Mouse (Mus musculus): ENCODE results near the gene Adh1. TPM values are rescaled to one million over a fixed set of nuclear protein-coding genes. Genes with fewer than 3 reads are reported as not detected.

Adh1 gene
- polyA plus RNA-seq (2012; rRNA removed), result 212 and 290 TPM in 2 replicates

GRCm38 (mm10) chr3:138260721-138261669, at the start of gene Adh1:
Gene Adh1 (plus strand): TSS chr3:138260991.
- no peak for DNase-seq (ENCODE audit: low read depth)

- DNase-seq (ENCODE audit: low read depth), result no peak
These were observed 48.3 kb upstream of the Adh1 start for GRCm38 (mm10) chr3:138212431-138212951.

DNA sequence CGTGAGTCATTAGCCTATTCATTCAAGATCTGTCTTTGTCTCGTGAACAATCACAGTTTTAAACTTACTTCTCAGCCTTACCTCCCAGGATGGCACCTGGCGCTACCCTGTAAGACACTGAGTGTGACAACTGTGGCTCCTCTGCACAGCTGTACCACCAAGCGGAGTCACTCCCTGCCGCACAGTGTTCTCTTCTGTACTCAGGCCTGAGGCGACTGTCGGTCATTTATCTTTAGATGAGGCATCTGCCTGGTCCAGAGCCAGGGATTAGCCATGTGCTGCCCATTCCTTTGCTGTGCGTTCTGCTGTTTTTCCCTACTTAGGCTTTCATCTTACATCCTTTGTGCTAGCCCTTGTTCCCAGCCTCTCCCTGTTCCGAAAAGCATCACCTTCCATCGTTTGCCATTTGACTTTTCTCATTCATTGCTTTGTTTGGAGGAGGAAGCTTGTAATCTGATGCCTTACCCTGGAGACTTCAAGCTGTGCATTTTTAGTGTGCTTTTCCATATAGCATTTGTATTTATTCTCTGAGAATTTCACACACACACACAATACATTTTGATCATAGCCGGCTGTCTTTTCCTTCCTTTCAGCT, 45.3 kb upstream of the Adh1 start:
- DNase-seq (ENCODE audit: low read depth), result no peak

DNA sequence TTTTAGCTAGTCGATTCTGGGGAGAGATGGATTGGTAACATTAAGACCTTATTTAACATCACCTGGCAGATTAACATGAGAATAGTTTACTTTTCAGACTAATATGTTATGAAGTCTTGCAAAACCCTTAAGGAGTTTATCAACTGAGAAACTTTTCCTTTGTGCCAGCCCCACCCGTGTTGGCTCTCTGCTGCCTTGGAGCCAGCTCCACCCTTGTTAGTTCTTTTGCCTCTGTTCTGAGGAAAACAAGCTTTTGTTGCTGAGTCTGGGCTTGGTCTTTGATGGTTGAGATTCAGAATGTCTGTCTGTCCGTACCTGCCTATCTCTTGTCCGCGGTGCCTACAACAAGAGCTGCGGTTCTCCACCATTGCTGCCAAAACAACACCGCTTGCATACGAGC, 44.7 kb upstream of the Adh1 start:
- no peak for DNase-seq (ENCODE audit: low read depth)

DNA sequence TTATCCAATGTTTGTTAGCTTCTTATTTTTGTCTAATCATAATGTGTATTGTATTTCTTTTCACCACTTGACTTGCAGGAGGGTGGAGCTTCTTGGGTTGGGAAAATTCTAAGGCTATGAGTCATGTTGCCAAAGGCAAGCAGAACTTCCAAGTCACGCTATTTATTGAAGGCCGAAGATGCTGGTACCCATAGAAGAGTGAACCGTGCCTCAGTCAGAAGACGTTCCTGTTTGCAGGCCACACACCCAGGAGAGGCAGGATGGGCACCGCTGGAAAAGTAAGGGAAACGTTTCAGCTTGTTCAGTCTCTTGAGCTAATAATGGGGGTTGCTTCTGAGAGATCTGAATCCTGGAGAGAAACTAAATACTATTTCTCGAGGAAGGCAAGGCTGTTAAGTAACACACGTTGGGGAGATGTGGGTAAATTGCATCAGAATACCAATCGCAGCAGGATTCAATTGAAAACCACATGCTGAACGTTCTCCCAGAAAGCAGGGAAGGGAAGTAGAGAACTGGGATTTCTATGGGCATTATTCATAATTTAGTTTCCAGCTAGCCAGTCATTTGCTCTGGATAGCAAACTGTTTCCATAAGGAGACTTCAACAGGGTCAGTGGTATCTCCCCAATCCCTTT, 43.0 kb upstream of the Adh1 start, which contains the start of gene Adh7:
Gene Adh7 (plus strand): TSS at position 130 of the 634 bp plus-strand sequence.
- DNase-seq (ENCODE audit: low read depth), result no peak

DNA sequence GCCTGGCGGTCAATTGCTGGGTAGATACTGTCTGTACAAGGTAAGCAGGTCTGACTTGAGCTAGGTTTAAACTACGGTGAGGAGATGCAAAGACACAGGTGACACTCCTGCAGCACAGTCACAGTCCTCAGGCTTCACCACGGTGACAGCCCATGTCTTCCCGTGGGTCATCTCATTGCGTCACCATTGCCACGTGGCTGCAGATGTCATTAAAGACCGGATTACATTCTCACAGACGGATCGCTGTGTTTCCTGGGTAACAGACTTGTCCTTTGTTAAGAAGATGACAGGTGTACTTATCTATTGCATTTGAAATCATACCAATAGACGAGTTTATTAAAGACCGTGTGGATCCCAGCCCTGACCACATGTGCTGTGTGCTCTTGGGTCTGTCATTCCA, 39.7 kb upstream of the Adh1 start:
- no peak for DNase-seq (ENCODE audit: low read depth)

GRCm38 (mm10) chr3:138222511-138222910, 38.3 kb upstream of the Adh1 start:
- DNase-seq (ENCODE audit: low read depth), result no peak

DNA sequence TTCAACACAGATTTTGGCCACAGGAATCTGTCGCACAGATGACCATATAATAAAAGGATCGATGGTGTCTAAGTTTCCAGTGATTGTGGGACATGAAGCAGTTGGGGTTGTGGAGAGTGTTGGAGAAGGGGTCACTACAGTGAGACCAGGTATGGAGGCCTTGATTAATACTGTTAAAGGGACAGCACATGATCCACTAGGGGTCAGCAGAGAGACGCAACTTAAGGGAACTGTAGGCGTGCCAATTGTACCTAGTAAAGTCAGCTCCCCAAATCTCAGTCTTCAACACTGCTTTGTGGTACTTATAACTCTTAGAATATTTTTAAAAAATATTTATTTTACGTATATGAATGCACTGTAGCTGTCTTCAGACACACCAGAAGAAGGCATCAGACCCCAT, 37.8 kb upstream of the Adh1 start:
- no peak for DNase-seq (ENCODE audit: low read depth)

GRCm38 (mm10) chr3:138224363-138224954, 36.3 kb upstream of the Adh1 start:
- no peak for DNase-seq (ENCODE audit: low read depth)

GRCm38 (mm10) chr3:138225331-138225730, 35.5 kb upstream of the Adh1 start:
- no peak for DNase-seq (ENCODE audit: low read depth)

DNA sequence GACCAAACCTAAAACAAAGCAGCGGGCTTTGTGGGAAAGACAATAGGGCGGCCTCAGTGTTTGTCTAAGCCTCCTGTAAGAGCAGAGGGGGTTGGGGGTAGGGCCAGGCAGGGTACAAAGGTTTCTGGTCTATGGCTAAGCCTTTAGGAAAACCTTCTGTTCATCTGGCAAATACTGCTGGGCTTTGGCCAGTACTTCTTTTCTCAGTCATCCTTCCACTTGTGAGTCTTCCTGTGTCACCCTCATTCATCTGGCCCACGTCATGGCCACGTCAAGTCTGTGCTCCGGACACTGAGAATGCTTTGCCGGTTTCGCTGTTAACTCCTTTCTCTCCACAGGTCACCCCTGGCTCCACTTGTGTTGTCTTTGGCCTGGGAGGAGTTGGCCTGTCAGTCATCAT, 34.9 kb upstream of the Adh1 start:
- no peak for DNase-seq (ENCODE audit: low read depth)

DNA sequence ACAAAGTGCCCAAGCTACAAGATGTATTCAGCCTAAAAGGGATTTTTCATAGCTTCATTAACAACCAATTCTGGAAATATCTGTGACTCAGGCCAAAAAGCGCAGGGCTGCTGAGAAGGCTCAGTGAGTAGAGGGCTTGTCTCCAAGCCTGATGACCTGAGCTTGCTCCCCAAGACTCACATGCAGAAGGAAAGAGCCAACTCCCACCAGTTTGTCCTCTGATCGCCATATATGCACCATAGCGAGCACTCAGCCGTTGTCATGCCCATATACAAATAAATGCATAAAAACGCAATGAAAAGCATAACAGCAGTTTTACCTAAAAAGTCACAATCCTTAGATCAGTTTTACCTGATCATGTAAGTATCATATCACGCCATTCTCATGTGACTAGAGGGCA, 34.3 kb upstream of the Adh1 start:
- no peak for DNase-seq (ENCODE audit: low read depth)

- DNase-seq (ENCODE audit: low read depth), result no peak
These were observed 33.7 kb upstream of the Adh1 start for GRCm38 (mm10) chr3:138227082-138227481.

GRCm38 (mm10) chr3:138227782-138228181, 33.0 kb upstream of the Adh1 start:
- DNase-seq (ENCODE audit: low read depth), result no peak

DNA sequence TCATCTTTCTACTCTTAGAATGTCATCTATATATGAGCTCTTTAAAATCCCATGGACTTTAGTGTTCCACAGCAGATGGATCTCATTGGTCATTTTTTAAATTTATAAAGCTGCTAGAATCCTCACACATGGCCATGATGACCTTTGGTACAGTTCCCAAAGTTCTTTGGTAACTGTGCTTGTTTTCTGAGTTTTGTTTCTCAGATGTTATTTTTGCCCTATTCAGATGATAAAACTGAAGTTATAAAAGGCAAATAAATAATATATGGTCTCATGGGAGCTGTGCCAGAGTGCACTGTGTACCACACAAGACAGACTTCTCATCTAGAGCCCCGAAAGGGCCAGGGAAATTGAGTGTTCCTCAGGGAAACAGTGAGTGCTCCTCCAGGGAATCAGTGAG, 31.3 kb upstream of the Adh1 start:
- DNase-seq (ENCODE audit: low read depth), result no peak

GRCm38 (mm10) chr3:138230266-138230665, 30.5 kb upstream of the Adh1 start:
- no peak for DNase-seq (ENCODE audit: low read depth)

GRCm38 (mm10) chr3:138231531-138231930, 29.3 kb upstream of the Adh1 start:
- DNase-seq (ENCODE audit: low read depth), result no peak

GRCm38 (mm10) chr3:138236546-138237163, 24.1 kb upstream of the Adh1 start:
- DNase-seq (ENCODE audit: low read depth), result no peak

DNA sequence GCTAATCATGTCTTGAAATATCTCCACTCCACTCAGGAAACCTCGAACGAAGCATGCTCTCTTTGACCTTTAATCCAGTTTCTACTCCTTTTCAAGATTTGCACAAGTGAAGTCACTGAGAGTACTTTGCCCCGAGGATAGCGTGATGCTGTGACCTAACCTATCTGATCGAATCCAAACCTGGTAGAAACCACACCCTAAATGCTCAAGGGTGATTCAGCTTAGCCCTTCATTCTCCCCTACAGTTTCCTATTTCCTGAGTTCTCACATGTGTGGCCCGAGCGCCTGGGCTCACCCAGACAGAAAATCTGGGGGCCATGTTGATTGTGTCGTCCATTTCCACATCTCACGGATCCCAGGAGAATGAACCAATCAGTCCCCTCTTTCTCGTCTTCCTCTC, 22.7 kb upstream of the Adh1 start:
- no peak for DNase-seq (ENCODE audit: low read depth)

GRCm38 (mm10) chr3:138239461-138239860, 21.3 kb upstream of the Adh1 start:
- no peak for DNase-seq (ENCODE audit: low read depth)

- no peak for DNase-seq (ENCODE audit: low read depth)
These were observed 20.4 kb upstream of the Adh1 start for GRCm38 (mm10) chr3:138240411-138240810.

DNA sequence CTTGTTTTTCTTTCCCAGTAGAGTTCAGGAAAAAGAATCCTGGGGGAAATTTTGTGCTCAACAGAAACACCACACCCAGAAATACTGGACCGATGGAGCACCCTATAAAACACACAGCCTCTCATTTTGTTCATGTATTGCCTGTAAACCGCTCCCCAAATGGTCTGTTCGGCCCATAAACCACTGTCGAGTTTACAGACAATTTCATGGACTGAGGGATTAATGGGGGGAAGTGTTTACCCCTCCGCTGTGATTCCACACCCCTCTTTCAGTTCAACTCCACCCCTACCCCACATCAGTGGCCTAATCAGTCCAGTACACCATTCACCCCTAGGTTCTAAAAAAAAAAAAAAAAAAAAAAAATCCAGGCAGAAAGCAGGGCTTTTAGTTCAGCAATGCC, 19.8 kb upstream of the Adh1 start:
- no peak for DNase-seq (ENCODE audit: low read depth)
